Comparison of ENCODE assay signal across 9 mouse cellular contexts in genomic region chr2:102134510-102135262, GRCm38 (mm10). TPM values are rescaled to one million over a fixed set of nuclear protein-coding genes. Genes with fewer than 3 reads are reported as not detected.
A peak's percentile ranks its signal among the peaks of the same experiment; 100 is the strongest.
DNase-seq lines count a peak whose midpoint lies in the region; ATAC-seq lines count a peak whose summit lies in the region.
"Had no signal": no experiment of that assay in that cellular context is flagged by ENCODE, and none has a peak within 500 bp of the region (broad histone marks: within the 10 kb centered on the region; RNA-seq: fewer than 3 reads in every experiment).

No protein-coding gene starts in this region.

- no peak overlapping the region for H3K4me2 ChIP-seq in neural tube, embryonic 15.5 days

- 45% methylated on average over 9 of the region's 9 CpGs for WGBS in neural tube, embryonic 15.5 days

- peak overlapping the region; percentile 58; the same call in 1 of the 2 replicates for H3K27ac ChIP-seq in neural tube, embryonic 15.5 days (replicated peaks)

- no peaks in the 10 kb centered on the region for H3K36me3 ChIP-seq in neural tube, embryonic 15.5 days

- H3K4me3 ChIP-seq in neural tube, embryonic 15.5 days (replicated peaks) = no peak overlapping the region

- peak; percentile 32 for DNase-seq in gastrocnemius, postnatal 10 days
- DNase-seq in gastrocnemius, postnatal 36 days = no peak
- DNase-seq in cerebellum, adult 9-10 months = peak; percentile 95
- DNase-seq in layer of hippocampus, adult 18-20 months (ENCODE audit: low spot score in 2 of 2) = peak; percentile 83 to 95
- DNase-seq in ovary, postnatal 36 days (ENCODE audit: low spot score) = no peak
- DNase-seq in urinary bladder, adult 2 months (ENCODE audit: low spot score) = no peak
- DNase-seq in T-cell, adult 2 months (ENCODE audit: low spot score) = no peak

- H3K9ac ChIP-seq in neural tube, embryonic 15.5 days (replicated peaks) = no peak overlapping the region

- intact Hi-C loops in gastrocnemius, postnatal 36 days (cut with DNase I) = no loop called here

- peaks cover 63% of the 10 kb centered on the region for H3K4me1 ChIP-seq in neural tube, embryonic 15.5 days

- no peaks in the 10 kb centered on the region for H3K9me3 ChIP-seq in neural tube, embryonic 15.5 days (replicated peaks)

- no peaks in the 10 kb centered on the region for H3K27me3 ChIP-seq in neural tube, embryonic 15.5 days (replicated peaks)
- H3K27me3 ChIP-seq: CH12.LX had no signal

- peak; percentile 48; the same call in 1 of the 2 replicates for ATAC-seq in neural tube, embryonic 15.5 days (ENCODE audit: low FRiP score)

RNA-seq across cellular contexts. Expression of gene Ldlrad3, which starts 51.5 kb away (rescaled TPM):
- total RNA-seq in gastrocnemius, postnatal 10 days (2021) = 10 to 100 TPM; 10.8 to 12.6 TPM
- 1 to 10 TPM; 4.1 to 5.4 TPM for total RNA-seq in gastrocnemius, postnatal 36 days (2021)
- 1 to 10 TPM; 8.8 to 9.8 TPM for total RNA-seq in layer of hippocampus, adult 18-20 months (2021)
- polyA plus RNA-seq in neural tube, embryonic 15.5 days (2015; fragmentation: Nextera tagmentation; extraction: Ambion mirVana) = 30.7 and 32.6 TPM in 2 replicates
- 7.4 and 8.9 TPM in 2 replicates for polyA plus RNA-seq in urinary bladder, adult 2 months (2012; rRNA removed)

Comparison
In these comparisons a context has a peak if more than half of its experiments do, and no peak if none do; other contexts are left out.
1. DNase-seq: peak in gastrocnemius, postnatal 10 days (single experiment), cerebellum, adult 9-10 months (single experiment) and layer of hippocampus, adult 18-20 months (2 of 2); none in gastrocnemius, postnatal 36 days (0 of 2), ovary, postnatal 36 days (single experiment), urinary bladder, adult 2 months (single experiment) and T-cell, adult 2 months (single experiment).